Mouse (Mus musculus): ENCODE measurements around the gene Tlk2. TPM values are rescaled to one million over a fixed set of nuclear protein-coding genes. Genes with fewer than 3 reads are reported as not detected.

Gene Tlk2
- total RNA-seq (2023), result 85.8 TPM

DNA sequence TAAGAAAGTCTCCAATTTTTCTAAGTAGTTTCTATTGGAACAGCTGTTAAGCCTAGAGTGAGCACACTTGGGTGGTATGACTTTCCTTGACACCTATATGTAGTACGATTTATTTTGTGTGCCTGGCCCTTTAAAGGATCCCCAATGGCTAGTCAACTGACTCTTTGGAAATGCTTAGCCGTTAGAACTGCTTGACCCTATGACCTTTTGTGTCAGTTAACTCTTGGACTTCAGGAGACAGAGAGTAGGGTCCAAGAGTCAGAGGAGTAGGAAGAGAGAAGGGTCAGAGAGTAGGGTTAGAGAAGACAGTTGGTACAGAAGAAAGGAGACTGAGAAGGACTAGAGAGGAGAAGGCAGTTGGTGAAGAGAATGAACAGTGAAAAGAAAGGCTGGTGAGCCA is at the start of gene Tlk2:
Tlk2 (plus strand) TSS at position 292 of the 400 bp plus-strand sequence.

DNA sequence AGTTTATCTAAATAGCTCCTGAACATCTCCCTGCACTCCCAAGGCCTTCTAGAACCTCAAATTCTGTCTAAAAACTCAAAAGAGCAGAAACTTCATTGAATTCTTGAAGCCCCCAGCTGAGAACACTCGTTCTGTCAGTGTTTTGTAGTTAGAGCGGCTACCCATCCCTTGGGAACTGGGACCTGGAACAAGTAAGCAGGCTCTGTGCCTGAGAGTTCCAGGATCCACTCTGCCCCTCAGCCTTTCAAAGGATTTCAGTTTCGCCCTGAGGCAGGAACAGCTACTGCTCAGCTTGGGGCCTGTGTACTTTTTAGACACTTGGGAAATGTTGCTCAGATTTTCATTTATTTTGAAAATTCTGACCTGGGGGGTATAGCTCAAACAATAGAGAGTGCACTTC is 32.0 kb upstream of the Tlk2 start, which contains the start of gene Gm10842:
Gm10842 (plus strand) TSS at position 301 of the 400 bp plus-strand sequence.

DNA sequence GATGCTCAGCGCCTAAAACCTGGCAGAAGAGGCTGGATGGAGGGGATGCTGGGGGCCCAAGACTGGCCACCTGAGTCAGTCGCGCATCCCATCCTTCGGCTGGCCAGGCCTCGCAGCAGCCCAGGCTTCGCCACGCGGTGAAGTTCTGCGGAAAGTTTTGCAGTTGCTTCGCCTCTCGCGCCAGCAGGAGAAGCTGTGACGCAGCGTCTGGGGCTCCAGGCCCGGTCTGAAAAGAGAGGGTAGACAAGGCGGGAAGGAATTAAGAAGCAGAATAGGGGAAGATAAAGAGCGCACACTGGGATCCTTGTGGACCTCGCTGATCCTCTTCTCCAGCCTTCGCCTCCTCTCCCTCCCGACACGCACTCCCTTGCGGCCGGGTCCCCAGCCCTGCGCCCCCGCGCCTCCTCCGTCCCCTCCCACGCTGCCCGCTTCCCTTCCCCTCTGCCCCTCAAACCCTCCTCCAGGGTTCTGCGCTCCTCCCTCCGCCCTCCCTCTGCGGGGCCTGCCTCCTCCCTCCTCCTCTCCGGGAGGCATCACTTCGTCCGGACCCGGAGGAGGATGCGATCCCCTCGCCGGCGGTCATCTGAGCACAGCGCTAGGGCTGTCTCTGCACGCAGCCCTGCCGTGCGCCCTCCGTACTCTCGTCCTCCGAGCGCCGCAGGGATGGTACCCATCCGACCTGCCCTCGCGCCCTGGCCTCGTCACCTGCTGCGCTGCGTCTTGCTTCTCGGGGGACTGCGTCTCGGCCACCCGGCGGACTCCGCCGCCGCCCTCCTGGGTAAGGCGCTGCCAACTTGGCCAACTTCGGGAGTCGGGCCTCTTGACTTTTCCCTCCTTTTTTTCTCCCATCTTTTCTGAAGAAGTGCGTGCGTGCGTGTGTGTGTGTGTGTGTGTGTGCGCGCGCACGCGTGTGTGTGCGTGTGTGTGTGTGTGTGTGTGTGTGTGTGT is 113.8 kb downstream of the Tlk2 start, which contains the start of gene Mrc2:
Mrc2 (plus strand) TSS at position 520 of the 948 bp plus-strand sequence.

Other genes with a start within 250 kb of the Tlk2 start
- not detected for gene Efcab3, start 115.2 kb upstream of the Tlk2 start, total RNA-seq (2023)
- 26.4 TPM for gene Mettl2, start 52.4 kb upstream of the Tlk2 start, total RNA-seq (2023)
- not detected for gene Gm10842, start 31.9 kb upstream of the Tlk2 start, total RNA-seq (2023)
- gene Mrc2, start 113.8 kb downstream of the Tlk2 start, total RNA-seq (2023), result 0.27 TPM